Mouse (Mus musculus) spleen, postnatal 36 days (tissue): ENCODE results near the gene Paqr8.

Experiments
- DNase-seq, 2 experiments: peaks; one replicate each; pipeline ENCODE4 v3.0.0; 2022; ENCODE audit warnings: low spot score in 2 of 2, mixed read lengths in 1 of 2

Paqr8 gene

GRCm38 (mm10) chr1:20890404-20890921 lies at the start of gene Paqr8:
Gene Paqr8 (plus strand): TSS chr1:20890606.
- DNase-seq: peak; percentile 77 to 80

- no peak for DNase-seq
Measured at GRCm38 (mm10) chr1:20856924-20857902, 33.2 kb upstream of the Paqr8 start.

GRCm38 (mm10) chr1:20860775-20861174 lies 29.6 kb upstream of the Paqr8 start:
- no peak for DNase-seq

- DNase-seq: no peak
Measured at GRCm38 (mm10) chr1:20861865-20862264, 28.5 kb upstream of the Paqr8 start.

- no peak for DNase-seq
Measured at GRCm38 (mm10) chr1:20863452-20864172, 26.8 kb upstream of the Paqr8 start.

- DNase-seq: no peak
Measured at GRCm38 (mm10) chr1:20867241-20867902, 23.0 kb upstream of the Paqr8 start.

- no peak for DNase-seq
Measured at GRCm38 (mm10) chr1:20868036-20868435, 22.4 kb upstream of the Paqr8 start.

GRCm38 (mm10) chr1:20870887-20871286 lies 19.5 kb upstream of the Paqr8 start:
- no peak for DNase-seq

GRCm38 (mm10) chr1:20872496-20872895 lies 17.9 kb upstream of the Paqr8 start:
- DNase-seq: no peak

- DNase-seq: no peak
Measured at GRCm38 (mm10) chr1:20874061-20874460, 16.3 kb upstream of the Paqr8 start.

- DNase-seq: no peak
Measured at GRCm38 (mm10) chr1:20877355-20877754, 13.1 kb upstream of the Paqr8 start.

- DNase-seq: no peak
Measured at GRCm38 (mm10) chr1:20879361-20879760, 11.0 kb upstream of the Paqr8 start.

- DNase-seq: no peak
Measured at GRCm38 (mm10) chr1:20883079-20883478, 7.3 kb upstream of the Paqr8 start.

GRCm38 (mm10) chr1:20889677-20890403 lies 566 bp upstream of the Paqr8 start:
- no peak for DNase-seq

GRCm38 (mm10) chr1:20890941-20891399 lies 564 bp downstream of the Paqr8 start:
- peak; percentile 54 to 63 for DNase-seq

- no peak for DNase-seq
Measured at GRCm38 (mm10) chr1:20893059-20893458, 2.7 kb downstream of the Paqr8 start.

GRCm38 (mm10) chr1:20898391-20898790 lies 8.0 kb downstream of the Paqr8 start:
- DNase-seq: no peak

- no peak for DNase-seq
Measured at GRCm38 (mm10) chr1:20900336-20900735, 9.9 kb downstream of the Paqr8 start.

- DNase-seq: no peak
Measured at GRCm38 (mm10) chr1:20905501-20906127, 15.2 kb downstream of the Paqr8 start.

GRCm38 (mm10) chr1:20906128-20906515 lies 15.7 kb downstream of the Paqr8 start:
- no peak for DNase-seq

GRCm38 (mm10) chr1:20908541-20908940 lies 18.1 kb downstream of the Paqr8 start:
- no peak for DNase-seq
